Mouse (Mus musculus) neural tube, embryonic 11.5 days (tissue): ENCODE results near the gene Gpr155. TPM values are rescaled to one million over a fixed set of nuclear protein-coding genes. Genes with fewer than 3 reads are reported as not detected.

Experiments used
- ATAC-seq: fragments of 200-750 bp; cut with Nextera tagmentation; 2 replicates; pipeline ENCODE4 v1.8.0; 2017; ENCODE audit warnings: moderate number of reproducible peaks, mild to moderate bottlenecking, moderate TSS enrichment, moderate library complexity; ENCODE audit not compliant: insufficient read depth, low FRiP score, low TSS enrichment
- DNase-seq: peaks from one replicate; pipeline ENCODE4 v3.0.0-alpha.2; 2015; ENCODE audit warnings: low spot score
- H3K27ac ChIP-seq: fragments of 300-500 bp; sonication (generic); 2 replicates; pipeline ENCODE4 v1.5.1; 2014; ENCODE audit warnings: low read depth, mild to moderate bottlenecking, low read length
- H3K27me3 ChIP-seq: fragments of 300-500 bp; sonication (generic); 2 replicates; pipeline ENCODE4 v1.6.1; 2014; ENCODE audit warnings: mild to moderate bottlenecking, low read length, mixed read lengths; ENCODE audit not compliant: control insufficient read depth, insufficient read depth
- H3K36me3 ChIP-seq: fragments of 300-500 bp; sonication (generic); 2 replicates; pipeline ENCODE4 v1.6.1; 2014; ENCODE audit warnings: mild to moderate bottlenecking, low read length, moderate library complexity, mixed read lengths; ENCODE audit not compliant: control insufficient read depth, insufficient read depth
- H3K4me1 ChIP-seq: fragments of 300-500 bp; sonication (generic); 2 replicates; pipeline ENCODE4 v1.6.1; 2014; ENCODE audit warnings: low read length, mixed read lengths; ENCODE audit not compliant: control insufficient read depth, insufficient read depth
- H3K4me2 ChIP-seq: fragments of 300-500 bp; sonication (generic); 2 replicates; pipeline ENCODE4 v1.6.1; 2014; ENCODE audit warnings: low read depth, mild to moderate bottlenecking, moderate library complexity
- H3K4me3 ChIP-seq: fragments of 300-500 bp; sonication (generic); 2 replicates; pipeline ENCODE4 v1.5.1; 2014; ENCODE audit warnings: low read depth, low read length
- H3K9ac ChIP-seq: fragments of 300-500 bp; sonication (generic); 2 replicates; pipeline ENCODE4 v1.6.1; 2014; ENCODE audit warnings: mild to moderate bottlenecking, low read length
- H3K9me3 ChIP-seq: fragments of 300-500 bp; sonication (generic); 2 replicates; pipeline ENCODE4 v1.6.1; 2016; ENCODE audit warnings: low read length; ENCODE audit not compliant: control insufficient read depth
- WGBS: fragments of 180-500 bp; shearing (Covaris S2); extraction: QIAGEN DNeasy Blood & Tissue Kit; methylation state at CpG from one replicate; pipeline ENCODE4 v1.1.7; 2014; 5-methylcytosine and 5-hydroxymethylcytosine counted together
- polyA plus RNA-seq: library from polyadenylated mRNA; unstranded; fragments of >200 nt; fragmentation: Nextera tagmentation; extraction: Ambion mirVana; gene quantifications from 2 replicates; pipeline ENCODE4 v1.2.1, GENCODE M21; 2014

Gene Gpr155
- polyA plus RNA-seq, 1 experiment from 2014 or later, result 5.0 TPM

DNA sequence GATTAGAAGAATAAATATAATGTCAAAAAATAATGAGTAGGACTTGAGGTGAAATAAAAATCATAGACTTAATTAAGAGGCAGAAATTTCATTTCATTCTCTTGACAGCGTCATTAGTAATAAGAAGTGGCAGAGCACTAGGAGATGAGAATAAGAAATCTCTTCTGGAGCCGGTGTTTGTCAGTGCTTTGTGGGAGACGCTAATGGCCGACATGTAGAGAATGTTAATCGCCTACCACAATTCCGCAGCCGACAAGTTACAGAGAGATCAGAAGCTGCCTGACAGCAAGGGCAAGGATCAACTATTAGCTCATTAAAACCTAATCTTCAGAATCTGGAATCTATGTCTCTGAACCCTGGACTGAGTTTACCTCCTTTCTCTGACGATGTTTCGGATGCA is 38.6 kb downstream of the Gpr155 start:
- Histone ChIP-seq H3K4me1 (no peaks in the 10 kb centered on the region), H3K4me2 (no peak overlapping the region), H3K36me3 (no peaks in the 10 kb centered on the region), H3K27me3 (no peaks in the 10 kb centered on the region), H3K9ac (no peak overlapping the region), H3K9me3 (no peaks in the 10 kb centered on the region), H3K27ac (no peak overlapping the region), H3K4me3 (no peak overlapping the region)
- ATAC-seq, result no peak
- 80% methylated on average over 9 of the region's 9 CpGs for WGBS
- DNase-seq, result no peak

DNA sequence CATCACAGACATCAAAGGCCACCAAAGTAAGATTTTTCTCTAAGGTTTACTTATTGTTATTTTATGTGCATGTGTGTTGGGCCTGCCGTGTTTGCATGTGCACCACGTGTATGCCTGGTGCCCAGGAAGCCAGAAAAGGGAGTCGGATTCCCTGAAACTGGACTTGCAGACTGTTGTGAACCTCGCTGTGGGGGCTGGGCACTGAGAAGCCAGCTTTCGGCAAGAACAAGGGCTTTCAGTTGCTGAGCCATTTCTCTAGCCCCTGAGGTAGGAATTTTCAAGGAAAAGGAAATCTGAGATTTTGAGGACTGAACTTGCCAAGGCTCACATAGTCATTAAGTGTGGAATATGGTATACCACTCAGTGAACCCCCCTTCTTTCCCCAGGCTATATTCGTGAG is 39.2 kb downstream of the Gpr155 start:
- no peaks in the 10 kb centered on the region for H3K4me1 ChIP-seq
- H3K9me3 ChIP-seq, result no peaks in the 10 kb centered on the region
- no peaks in the 10 kb centered on the region for H3K36me3 ChIP-seq
- H3K9ac ChIP-seq, result no peak overlapping the region
- no peaks in the 10 kb centered on the region for H3K27me3 ChIP-seq
- H3K4me2 ChIP-seq, result no peak overlapping the region
- WGBS, result 58% methylated on average over 6 of the region's 6 CpGs
- no peak for DNase-seq
- H3K27ac ChIP-seq, result no peak overlapping the region
- no peak for ATAC-seq
- H3K4me3 ChIP-seq, result no peak overlapping the region

DNA sequence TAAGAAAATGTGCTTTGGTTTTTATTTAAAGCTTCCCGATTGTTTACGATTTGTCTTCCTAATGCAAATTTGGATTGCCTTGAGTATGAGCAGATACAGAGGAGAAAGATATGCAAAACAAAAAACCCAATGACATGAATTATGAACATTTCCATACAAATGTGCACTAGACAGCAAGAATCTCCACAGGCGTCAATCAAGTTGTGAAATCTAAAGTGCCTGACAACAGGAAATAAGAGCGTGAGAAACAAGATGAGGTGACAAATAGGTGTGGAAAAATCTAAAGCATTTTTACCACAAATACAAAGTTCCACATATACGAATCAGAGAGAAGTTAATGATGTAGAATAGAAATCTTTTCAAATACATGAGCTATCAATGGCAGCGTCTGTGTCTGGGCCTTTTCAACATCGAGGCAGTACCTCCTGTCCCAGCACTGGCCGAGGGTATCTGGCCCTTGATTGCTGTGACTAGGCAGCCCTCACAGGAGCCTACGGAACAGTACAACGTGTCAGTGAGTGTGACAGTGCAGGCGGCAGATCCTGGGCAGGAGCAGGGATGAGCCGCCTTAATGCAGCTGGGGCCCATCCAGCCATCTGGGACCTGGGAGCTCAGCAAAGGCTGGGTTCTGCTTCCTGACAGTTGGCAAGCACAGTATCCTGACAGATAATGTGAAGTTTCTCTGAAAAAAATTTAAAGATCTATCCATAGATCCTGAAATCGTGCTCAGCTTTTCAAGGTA is 39.9 kb downstream of the Gpr155 start:
- no peaks in the 10 kb centered on the region for H3K36me3 ChIP-seq
- no peak overlapping the region for H3K4me3 ChIP-seq
- 62% methylated on average over 13 of the region's 13 CpGs for WGBS
- no peak overlapping the region for H3K4me2 ChIP-seq
- no peaks in the 10 kb centered on the region for H3K9me3 ChIP-seq
- no peaks in the 10 kb centered on the region for H3K4me1 ChIP-seq
- H3K27me3 ChIP-seq, result no peaks in the 10 kb centered on the region
- H3K9ac ChIP-seq, result no peak overlapping the region
- ATAC-seq, result no peak
- no peak overlapping the region for H3K27ac ChIP-seq
- DNase-seq, result no peak

- H3K4me1 ChIP-seq, result no peaks in the 10 kb centered on the region
- H3K36me3 ChIP-seq, result no peaks in the 10 kb centered on the region
- H3K9me3 ChIP-seq, result no peaks in the 10 kb centered on the region
- no peak overlapping the region for H3K9ac ChIP-seq
- H3K4me2 ChIP-seq, result no peak overlapping the region
- no peak overlapping the region for H3K27ac ChIP-seq
- DNase-seq, result no peak
- no peak for ATAC-seq
- H3K4me3 ChIP-seq, result no peak overlapping the region
- WGBS, result 78% methylated on average over 4 of the region's 4 CpGs
- no peaks in the 10 kb centered on the region for H3K27me3 ChIP-seq
These were observed 41.2 kb downstream of the Gpr155 start for GRCm38 (mm10) chr2:73345204-73345603.

- H3K9me3 ChIP-seq, result no peaks in the 10 kb centered on the region
- no peaks in the 10 kb centered on the region for H3K36me3 ChIP-seq
- no peak overlapping the region for H3K27ac ChIP-seq
- 93% methylated on average over 5 of the region's 5 CpGs for WGBS
- no peak for ATAC-seq
- H3K4me2 ChIP-seq, result no peak overlapping the region
- no peak for DNase-seq
- H3K4me3 ChIP-seq, result no peak overlapping the region
- H3K4me1 ChIP-seq, result no peaks in the 10 kb centered on the region
- no peak overlapping the region for H3K9ac ChIP-seq
- H3K27me3 ChIP-seq, result no peaks in the 10 kb centered on the region
These were observed 42.7 kb downstream of the Gpr155 start for GRCm38 (mm10) chr2:73343701-73344100.

DNA sequence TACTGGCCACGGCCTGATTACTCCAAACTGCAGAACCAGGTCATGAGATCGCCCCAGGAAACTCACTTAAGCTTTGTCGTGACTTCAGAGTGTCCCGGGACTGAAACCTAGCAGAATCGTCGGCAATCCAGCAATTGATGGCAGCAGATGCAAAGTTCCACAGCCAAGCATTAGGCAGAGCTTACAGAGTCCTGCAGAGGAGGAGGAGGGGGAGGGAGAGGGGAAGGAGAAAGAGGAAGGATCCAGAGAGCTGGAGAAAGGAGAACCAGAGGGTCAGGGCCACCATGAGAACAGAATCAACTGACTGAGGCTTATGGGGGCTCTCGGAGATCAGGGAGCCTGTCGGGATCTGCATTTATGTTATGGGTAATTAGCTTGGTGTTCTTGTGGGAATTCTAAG is 48.0 kb downstream of the Gpr155 start:
- DNase-seq, result no peak

GRCm38 (mm10) chr2:73335949-73336348 is 50.4 kb downstream of the Gpr155 start:
- H3K9me3 ChIP-seq, result no peaks in the 10 kb centered on the region

More for the DNA sequence above, 48.0 kb downstream of the Gpr155 start:
- Histone ChIP-seq H3K9ac (no peak overlapping the region), H3K27ac (no peak overlapping the region), H3K4me3 (no peak overlapping the region), H3K9me3 (no peaks in the 10 kb centered on the region), H3K27me3 (no peaks in the 10 kb centered on the region), H3K4me2 (no peak overlapping the region), H3K36me3 (no peaks in the 10 kb centered on the region), H3K4me1 (no peaks in the 10 kb centered on the region)
- WGBS, result 76% methylated on average over 8 of the region's 8 CpGs
- ATAC-seq, result no peak

DNA sequence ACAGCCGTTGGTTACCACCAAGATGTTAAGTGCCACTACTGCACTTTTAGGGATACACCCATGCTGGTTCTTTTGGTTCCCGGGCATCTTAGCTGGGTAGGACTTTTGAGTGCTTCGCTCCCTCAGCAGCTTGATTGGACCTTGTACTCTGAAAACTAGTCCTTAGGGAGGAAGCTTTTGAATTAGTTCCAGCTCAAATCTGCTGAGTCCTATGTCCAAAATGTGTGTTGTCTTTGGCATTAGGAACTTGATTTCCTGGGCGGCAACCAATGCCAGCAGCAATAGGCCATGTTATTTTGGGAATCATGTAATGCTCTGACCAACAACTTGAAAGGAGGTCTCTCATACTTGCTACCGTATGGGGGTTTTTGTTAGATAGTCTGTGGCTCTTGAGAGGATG is 60.5 kb downstream of the Gpr155 start:
- ATAC-seq (no peak), DNase-seq (no peak)
- H3K27ac ChIP-seq, result no peak overlapping the region
- no peaks in the 10 kb centered on the region for H3K27me3 ChIP-seq
- H3K4me2 ChIP-seq, result no peak overlapping the region
- H3K9me3 ChIP-seq, result no peaks in the 10 kb centered on the region
- no peak overlapping the region for H3K4me3 ChIP-seq
- H3K36me3 ChIP-seq, result no peaks in the 10 kb centered on the region
- WGBS, result 87% methylated on average over 5 of the region's 5 CpGs
- no peak overlapping the region for H3K9ac ChIP-seq
- no peaks in the 10 kb centered on the region for H3K4me1 ChIP-seq

More at GRCm38 (mm10) chr2:73335949-73336348, 50.4 kb downstream of the Gpr155 start:
- 84% methylated on average over 3 of the region's 3 CpGs for WGBS
- H3K27me3 ChIP-seq, result no peaks in the 10 kb centered on the region
- ATAC-seq, result no peak
- H3K4me3 ChIP-seq, result no peak overlapping the region
- no peaks in the 10 kb centered on the region for H3K4me1 ChIP-seq
- DNase-seq, result no peak
- H3K27ac ChIP-seq, result no peak overlapping the region
- no peak overlapping the region for H3K4me2 ChIP-seq
- no peak overlapping the region for H3K9ac ChIP-seq
- no peaks in the 10 kb centered on the region for H3K36me3 ChIP-seq

- no peaks in the 10 kb centered on the region for H3K4me1 ChIP-seq
- WGBS, result 64% methylated on average over 12 of the region's 12 CpGs
- DNase-seq, result no peak
- H3K36me3 ChIP-seq, result no peaks in the 10 kb centered on the region; the same call in 1 of the 2 replicates
- no peaks in the 10 kb centered on the region for H3K27me3 ChIP-seq
- no peak overlapping the region for H3K9ac ChIP-seq
- no peak overlapping the region for H3K4me2 ChIP-seq
- no peaks in the 10 kb centered on the region for H3K9me3 ChIP-seq
- no peak overlapping the region for H3K27ac ChIP-seq
- no peak overlapping the region for H3K4me3 ChIP-seq
- ATAC-seq, result no peak
These were observed 63.4 kb downstream of the Gpr155 start for GRCm38 (mm10) chr2:73322991-73323390.
